ENCODE assay signal across 11 mouse cellular contexts in genomic region chr6:31077216-31077615, GRCm38 (mm10).
A peak's percentile ranks its signal among the peaks of the same experiment; 100 is the strongest.
DNase-seq lines count a peak whose midpoint lies in the region; ATAC-seq and TF ChIP-seq lines count a peak whose summit lies in the region.
"Had no signal": no experiment of that assay in that cellular context is flagged by ENCODE, and none has a peak within 500 bp of the region (broad histone marks: within the 10 kb centered on the region; RNA-seq: fewer than 3 reads in every experiment).

No protein-coding gene starts in this region.

- no peaks in the 10 kb centered on the region for H3K36me3 ChIP-seq in heart, embryonic 12.5 days
- no peaks in the 10 kb centered on the region for H3K36me3 ChIP-seq in stomach, embryonic 15.5 days
- no peaks in the 10 kb centered on the region for H3K36me3 ChIP-seq in stomach, postnatal 0 days (ENCODE audit: control insufficient read depth, insufficient read depth, low read length)
- no peaks in the 10 kb centered on the region for H3K36me3 ChIP-seq in heart, embryonic 15.5 days
- H3K36me3 ChIP-seq in kidney, adult 2 months (ENCODE audit: control insufficient read depth, insufficient read depth, low read length) = 0 out of 2 replicates have a peak, but pooled peaks cover 2% of the 10 kb centered on the region

- no peak overlapping the region for H3K9ac ChIP-seq in heart, embryonic 12.5 days
- H3K9ac ChIP-seq in stomach, embryonic 15.5 days = no peak overlapping the region
- H3K9ac ChIP-seq in stomach, postnatal 0 days (ENCODE audit: low read length) = no peak overlapping the region
- H3K9ac ChIP-seq in heart, embryonic 15.5 days = no peak overlapping the region

- no peak overlapping the region; the same call in 1 of the 2 replicates for H3K4me2 ChIP-seq in heart, embryonic 12.5 days
- no peak overlapping the region for H3K4me2 ChIP-seq in stomach, embryonic 15.5 days
- no peak overlapping the region for H3K4me2 ChIP-seq in stomach, postnatal 0 days (replicated peaks; ENCODE audit: low read depth)
- no peak overlapping the region for H3K4me2 ChIP-seq in heart, embryonic 15.5 days

- H3K27me3 ChIP-seq in heart, embryonic 12.5 days (replicated peaks) = no peaks in the 10 kb centered on the region
- H3K27me3 ChIP-seq in stomach, embryonic 15.5 days (replicated peaks) = no peaks in the 10 kb centered on the region
- H3K27me3 ChIP-seq in stomach, postnatal 0 days (ENCODE audit: control insufficient read depth, insufficient read depth, low read length) = no peaks in the 10 kb centered on the region
- H3K27me3 ChIP-seq in heart, embryonic 15.5 days = no peaks in the 10 kb centered on the region
- H3K27me3 ChIP-seq in kidney, adult 2 months (replicated peaks; ENCODE audit: control insufficient read depth, insufficient read depth, low read length) = no peaks in the 10 kb centered on the region

- 40% methylated on average over 9 of the region's 9 CpGs for WGBS in heart, embryonic 12.5 days
- WGBS in stomach, embryonic 15.5 days = 63% methylated on average over 9 of the region's 9 CpGs
- WGBS in stomach, postnatal 0 days = 60% methylated on average over 9 of the region's 9 CpGs
- 35% methylated on average over 9 of the region's 9 CpGs for WGBS in heart, embryonic 15.5 days
- 65% methylated on average over 9 of the region's 9 CpGs for WGBS in kidney, adult 2 months

- TF ChIP-seq EP300 in stomach, postnatal 0 days (optimal IDR thresholded peaks at IDR 0.05) = no peak

- H3K4me3 ChIP-seq in heart, embryonic 12.5 days = no peak overlapping the region
- no peak overlapping the region for H3K4me3 ChIP-seq in stomach, embryonic 15.5 days (replicated peaks)
- H3K4me3 ChIP-seq in stomach, postnatal 0 days (ENCODE audit: low read depth, low read length) = no peak overlapping the region
- H3K4me3 ChIP-seq in heart, embryonic 15.5 days = no peak overlapping the region
- H3K4me3 ChIP-seq in kidney, adult 2 months (ENCODE audit: insufficient read depth, low read depth, low read length) = no peak overlapping the region
- H3K4me3 ChIP-seq: erythroblast, embryonic 14.5 days had no signal

- H3K4me1 ChIP-seq in heart, embryonic 12.5 days (replicated peaks) = peaks cover 60% of the 10 kb centered on the region
- H3K4me1 ChIP-seq in stomach, embryonic 15.5 days = peaks cover 35% of the 10 kb centered on the region
- peaks cover 10% of the 10 kb centered on the region for H3K4me1 ChIP-seq in stomach, postnatal 0 days (replicated peaks; ENCODE audit: control insufficient read depth, insufficient read depth)
- peaks cover 55% of the 10 kb centered on the region for H3K4me1 ChIP-seq in heart, embryonic 15.5 days (replicated peaks)
- peaks cover 3% of the 10 kb centered on the region; the same call in 1 of the 2 replicates for H3K4me1 ChIP-seq in kidney, adult 2 months (ENCODE audit: control insufficient read depth, insufficient read depth, low read length)

- TF ChIP-seq CTCF in stomach, postnatal 0 days (IDR thresholded peaks at IDR 0.05; ENCODE audit: low read depth) = no peak
- no peak for TF ChIP-seq CTCF in kidney, adult 2 months (conservative IDR thresholded peaks at IDR 0.05; ENCODE audit: insufficient read depth, insufficient read length, low read depth, low read length)

- intact Hi-C loops in heart, postnatal 10 days (cut with DNase I) = loop anchor here (1.0 to 5.0 kb wide), 5 partner anchors 60 to 375 kb away; no protein-coding TSS in a partner anchor

- ATAC-seq in heart, embryonic 12.5 days (ENCODE audit: insufficient number of reproducible peaks, low FRiP score) = no peak
- no peak for ATAC-seq in stomach, embryonic 15.5 days (ENCODE audit: insufficient read depth, low FRiP score, low read depth)
- ATAC-seq in stomach, postnatal 0 days (ENCODE audit: low FRiP score, low TSS enrichment) = no peak
- no peak for ATAC-seq in heart, embryonic 15.5 days (replicated peaks; ENCODE audit: insufficient number of reproducible peaks, insufficient read depth, low FRiP score, low read depth)

- peak overlapping the region; percentile 26; the same call in 1 of the 2 replicates for H3K27ac ChIP-seq in heart, embryonic 12.5 days (ENCODE audit: poor library complexity, severe bottlenecking)
- H3K27ac ChIP-seq in stomach, embryonic 15.5 days = peak overlapping the region; percentile 51; the same call in 1 of the 2 replicates
- no peak overlapping the region for H3K27ac ChIP-seq in stomach, postnatal 0 days (replicated peaks)
- peak overlapping the region; percentile 46 for H3K27ac ChIP-seq in heart, embryonic 15.5 days
- no peak overlapping the region for H3K27ac ChIP-seq in kidney, adult 2 months (ENCODE audit: insufficient read depth, low read depth, low read length)

- TF ChIP-seq POLR2A in kidney, adult 2 months (IDR thresholded peaks at IDR 0.05; ENCODE audit: low read depth, low read length) = no peak

- DNase-seq in heart, postnatal 10 days = no peak
- DNase-seq in stomach, postnatal 0 days (ENCODE audit: low spot score) = no peak
- no peak for DNase-seq in kidney, postnatal 25 days
- DNase-seq in retina, embryonic 14.5 days (ENCODE audit: low spot score) = no peak
- no peak for DNase-seq in kidney, adult 2 months
- DNase-seq: lung, postnatal 36 days had no signal

- no peaks in the 10 kb centered on the region for H3K9me3 ChIP-seq in heart, embryonic 12.5 days (replicated peaks)
- H3K9me3 ChIP-seq in stomach, embryonic 15.5 days = no peaks in the 10 kb centered on the region
- no peaks in the 10 kb centered on the region for H3K9me3 ChIP-seq in stomach, postnatal 0 days (ENCODE audit: control insufficient read depth, low read length)
- H3K9me3 ChIP-seq in heart, embryonic 15.5 days (replicated peaks) = no peaks in the 10 kb centered on the region
- H3K9me3 ChIP-seq: G1E had no signal

Comparison
In these comparisons a context has a peak if more than half of its experiments do, and no peak if none do; other contexts are left out.
1. H3K27ac ChIP-seq: peak in heart, embryonic 12.5 days (single experiment), stomach, embryonic 15.5 days (single experiment) and heart, embryonic 15.5 days (single experiment); none in stomach, postnatal 0 days (single experiment) and kidney, adult 2 months (single experiment).